Mouse (Mus musculus): ENCODE data around the gene Ubap1l.

The Ubap1l gene

DNA sequence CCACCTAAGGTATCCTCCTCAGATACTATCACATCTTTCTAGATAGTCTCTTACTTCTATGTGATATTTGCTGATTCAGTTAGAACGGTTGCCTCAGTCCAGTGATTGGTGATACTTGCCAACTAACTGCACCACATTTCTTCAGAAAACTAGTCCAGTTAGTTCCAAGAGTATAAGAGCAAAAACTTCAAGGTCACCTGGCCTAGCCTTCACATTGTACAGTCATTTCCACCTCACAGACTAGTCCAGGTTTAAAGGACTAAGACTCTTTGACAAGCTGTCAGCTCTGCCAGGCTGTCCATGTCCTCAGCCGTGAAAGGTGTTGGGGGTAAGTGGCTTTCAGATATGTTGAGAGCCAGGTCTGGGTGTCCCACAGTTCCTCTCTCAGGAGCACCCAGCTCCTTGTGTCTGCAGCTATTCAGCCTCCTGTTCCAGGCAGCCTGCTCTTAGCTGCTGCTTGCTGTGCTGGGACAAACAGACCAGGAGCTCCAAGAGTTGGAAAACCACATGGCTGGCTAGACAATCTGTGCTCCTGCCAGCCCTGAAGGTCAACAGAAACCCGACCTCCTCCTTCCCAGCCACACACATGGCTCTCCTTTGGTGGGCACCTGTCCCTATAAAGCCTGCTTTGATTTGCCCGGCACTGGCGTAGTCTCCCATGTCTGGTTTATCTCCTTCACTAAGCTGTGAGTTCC is 13.8 kb downstream of the Ubap1l start:
- no peak for DNase-seq

DNA sequence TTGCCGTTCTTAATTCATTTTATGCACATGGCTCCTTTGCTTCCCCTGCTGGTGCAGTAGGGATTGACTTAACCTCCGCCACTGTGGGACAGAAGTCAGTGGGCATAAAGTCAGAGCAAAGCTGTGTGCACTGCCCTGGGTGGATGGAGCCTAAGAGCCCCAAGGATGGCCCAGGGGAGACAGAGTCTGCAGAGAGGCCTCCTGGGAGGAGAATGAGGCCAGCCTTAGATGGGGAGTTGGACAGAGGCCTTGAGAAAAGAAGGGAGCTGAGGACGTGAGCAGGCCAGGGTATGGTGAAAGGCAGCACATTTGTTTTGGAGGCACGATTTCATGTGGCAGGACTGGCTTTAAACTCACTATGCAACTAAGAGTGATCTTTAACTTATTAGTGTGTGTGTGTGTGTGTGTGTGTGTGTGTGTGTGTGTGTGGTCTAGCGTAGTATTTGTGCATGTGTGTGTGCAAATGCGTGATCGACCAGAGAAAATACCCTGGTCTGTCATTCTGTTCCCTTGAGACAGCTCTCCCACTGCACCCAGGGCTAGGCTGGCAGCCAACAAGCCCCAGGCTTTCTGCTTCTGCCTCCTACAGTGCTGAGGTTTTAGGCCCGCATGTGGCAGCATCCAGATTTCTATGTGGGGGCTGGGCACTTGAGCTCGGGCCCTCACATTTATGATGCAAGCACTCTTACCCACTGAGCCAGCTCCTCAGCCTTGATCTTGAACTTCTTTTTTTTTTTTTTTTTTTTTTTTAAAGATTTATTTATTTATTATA is 14.5 kb downstream of the Ubap1l start:
- DNase-seq: peak; percentile 18

DNA sequence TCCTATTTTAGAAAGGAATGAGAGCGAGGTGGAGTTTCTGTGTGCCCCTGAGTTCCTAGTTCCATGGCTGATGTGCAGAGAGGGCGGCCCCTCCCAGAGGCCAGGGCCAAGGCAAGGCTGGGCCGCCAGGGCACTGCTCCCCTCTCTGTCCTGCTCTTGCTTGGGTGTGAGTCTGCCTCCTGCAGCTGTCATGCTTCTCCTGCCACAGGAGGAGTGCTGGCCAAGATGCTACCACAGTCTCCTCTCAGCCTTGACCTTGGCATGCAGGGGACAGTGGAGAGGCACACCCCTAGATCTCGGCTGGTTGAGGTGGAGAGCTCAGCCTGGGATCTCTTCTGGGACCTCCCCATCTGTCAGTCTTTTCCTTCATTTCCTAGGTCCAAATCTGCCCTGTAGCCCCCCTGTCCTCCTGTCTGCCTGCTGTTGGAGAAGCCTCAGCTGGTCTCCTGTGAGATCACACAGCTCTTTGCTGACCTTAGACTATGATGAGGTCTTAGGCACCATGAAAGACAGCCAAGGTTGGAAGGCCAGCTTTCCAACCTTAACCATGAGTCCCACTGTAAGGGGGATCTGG is 20.3 kb downstream of the Ubap1l start:
- no peak for DNase-seq

DNA sequence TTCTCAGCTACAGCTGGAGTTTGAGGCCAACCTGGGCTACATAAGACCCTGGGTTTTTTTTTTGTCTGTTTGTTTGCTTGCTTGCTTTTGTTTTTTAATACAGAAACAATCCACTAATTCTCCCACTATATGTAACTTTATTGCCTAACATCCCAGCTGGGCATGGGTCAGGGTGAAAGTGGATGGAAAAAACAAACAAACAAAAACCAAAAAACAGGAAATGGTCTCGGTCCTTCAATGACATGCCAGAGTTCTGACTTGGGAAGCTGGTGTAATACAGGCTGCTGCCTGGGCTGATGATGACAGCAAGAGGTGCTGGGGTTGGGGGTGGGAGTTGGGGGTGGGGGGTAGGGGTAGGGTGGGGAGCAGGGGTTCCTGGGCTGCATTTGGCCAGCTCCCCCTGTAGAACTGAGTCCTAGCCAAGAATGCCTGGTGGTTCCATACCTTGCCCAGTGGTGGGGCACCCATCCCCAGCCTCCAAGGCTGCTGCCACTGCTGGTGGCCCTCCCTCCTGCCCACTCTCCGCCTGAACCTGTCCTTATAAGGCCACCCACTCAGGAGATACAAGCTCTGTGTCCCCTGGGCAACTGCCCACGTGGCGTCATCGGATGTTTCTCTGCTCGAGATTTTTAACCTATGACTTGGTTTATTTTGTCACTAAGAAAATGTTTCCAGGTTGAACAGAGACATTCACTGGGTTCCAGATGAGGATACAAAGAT is 21.4 kb downstream of the Ubap1l start:
- no peak for DNase-seq

DNA sequence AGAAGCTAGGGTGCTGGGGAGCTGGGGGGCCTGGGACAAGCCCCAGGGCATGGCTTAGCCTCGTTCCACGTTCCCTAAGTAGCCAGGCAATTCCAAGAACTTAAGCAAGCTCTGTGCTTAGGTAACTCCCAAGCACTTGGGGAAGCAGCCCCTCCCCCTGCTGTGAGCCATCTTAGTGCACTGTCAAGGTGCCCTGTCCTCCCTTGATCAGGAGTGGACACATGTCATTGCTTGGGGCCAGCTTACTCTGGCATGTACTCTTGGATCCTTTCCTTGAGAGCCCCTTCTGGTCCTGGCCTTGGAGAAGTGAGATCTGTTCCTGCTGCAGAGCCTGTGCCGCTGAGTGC is 21.9 kb downstream of the Ubap1l start:
- no peak for DNase-seq

DNA sequence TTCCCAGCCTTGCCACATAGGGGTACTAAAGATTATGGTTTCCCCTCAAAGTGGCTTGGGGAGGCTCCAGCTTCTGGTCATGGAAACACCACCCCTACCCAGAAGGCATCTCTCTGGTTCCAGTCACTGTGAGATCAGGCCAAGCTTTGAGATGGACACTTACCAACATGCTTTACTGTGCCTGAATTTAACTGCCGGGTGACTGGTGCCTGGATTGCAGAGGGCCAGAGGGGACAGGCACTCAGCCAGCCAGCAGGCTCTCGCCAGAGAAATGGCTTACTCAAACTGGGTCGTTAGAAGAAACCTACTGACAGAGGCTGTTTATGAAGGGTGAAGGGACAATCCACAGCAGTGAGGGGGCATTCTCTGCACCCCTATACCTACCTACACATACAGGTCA is 23.4 kb downstream of the Ubap1l start:
- DNase-seq: peak in 1 of 2 experiments; percentile 45

DNA sequence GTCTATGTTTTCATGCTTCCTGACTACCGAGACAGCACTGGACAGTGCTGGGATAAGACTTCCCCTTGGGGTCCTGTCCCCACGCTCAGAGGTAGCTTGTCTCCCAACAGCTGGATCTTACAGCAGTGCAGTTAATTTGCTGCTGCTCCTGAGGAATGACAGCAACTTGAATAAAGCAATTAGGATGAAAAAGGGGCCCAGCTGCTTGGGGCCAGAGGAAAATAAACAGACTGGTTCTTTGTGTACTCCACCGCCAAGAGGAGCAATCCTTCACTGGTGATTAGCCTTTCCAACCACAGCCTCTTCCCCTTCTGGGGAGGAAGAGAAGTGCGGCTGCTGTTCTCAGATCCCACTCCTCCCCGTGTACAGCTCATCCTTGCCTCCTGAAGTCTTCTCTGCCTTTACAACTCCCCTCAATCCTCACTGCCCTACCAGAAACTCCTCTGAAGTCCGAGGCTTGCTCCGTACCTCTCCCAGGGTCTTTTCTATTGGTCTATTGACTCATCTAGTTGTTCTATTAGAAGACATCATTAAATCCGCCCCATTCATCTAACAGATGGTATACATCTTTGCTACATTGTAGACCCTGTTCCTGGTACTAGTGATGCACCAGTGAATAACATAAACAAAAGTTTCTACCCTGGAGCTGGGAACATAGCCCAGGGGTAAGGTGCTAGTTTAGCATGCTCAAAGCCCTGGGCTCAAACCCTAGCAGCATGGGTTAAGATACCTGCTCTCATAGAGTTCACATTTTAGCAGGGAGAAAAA is 25.7 kb downstream of the Ubap1l start:
- peak in 1 of 2 experiments; percentile 50 for DNase-seq

DNA sequence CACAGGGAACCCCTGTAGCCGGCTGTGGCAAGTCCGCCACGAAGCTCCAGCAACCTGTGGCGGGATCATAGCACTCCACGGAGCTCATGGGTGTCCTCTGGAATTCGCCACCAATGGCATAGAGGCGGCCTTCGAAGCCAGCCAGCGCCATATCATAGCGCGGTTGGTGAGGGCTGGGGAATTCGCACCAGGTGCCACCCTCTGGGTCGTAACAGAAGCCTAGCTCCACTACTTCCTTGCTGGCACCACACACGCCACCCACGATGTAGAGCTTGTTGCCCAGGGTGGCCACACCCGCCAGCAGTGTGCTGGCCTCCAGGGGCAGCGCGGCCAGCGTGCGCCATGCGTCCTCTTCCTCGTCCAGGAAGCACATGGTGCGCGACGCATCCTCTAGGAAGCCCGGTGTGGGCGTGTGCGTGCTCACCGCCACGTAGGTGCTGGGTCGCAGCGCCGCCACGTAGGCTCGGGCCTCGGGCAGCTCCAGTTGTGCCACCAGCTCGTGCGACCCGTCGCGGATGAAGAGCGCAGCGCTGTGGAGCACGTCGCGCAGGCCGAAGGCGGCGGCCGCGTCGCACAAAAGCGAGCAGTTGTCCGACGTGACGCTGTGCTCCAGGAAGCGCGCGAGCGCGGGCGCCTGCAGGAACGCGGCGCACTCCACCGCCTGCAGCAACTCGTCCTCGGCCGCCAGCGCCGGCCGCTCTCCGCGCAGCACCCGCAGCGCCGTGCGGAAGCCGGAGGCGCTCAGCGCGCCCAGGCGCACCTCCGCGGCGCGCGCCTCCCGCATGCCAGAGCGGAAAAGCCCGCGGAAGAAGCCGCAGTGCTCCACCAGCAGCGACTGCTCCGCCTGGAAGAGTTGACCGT is 30.1 kb downstream of the Ubap1l start:
- peak in 1 of 2 experiments; percentile 56 for DNase-seq

DNA sequence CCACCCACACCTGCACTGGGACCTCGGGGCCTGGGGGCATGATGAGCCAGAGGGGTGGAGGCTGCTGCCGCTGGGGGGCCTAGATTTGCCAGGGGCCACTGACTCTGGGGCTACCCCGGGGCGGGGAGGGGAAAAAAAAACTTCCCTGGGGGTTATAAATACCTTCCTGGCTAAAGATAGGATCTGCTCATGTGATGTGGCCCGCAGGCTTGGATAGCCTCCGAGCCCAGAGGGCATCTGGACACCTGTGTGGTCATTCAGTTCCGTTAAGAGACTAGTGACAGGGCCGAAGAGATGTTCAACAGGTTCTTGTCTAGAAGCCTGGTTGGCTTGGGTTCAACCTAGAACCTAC is 30.7 kb downstream of the Ubap1l start, which contains the start of gene Kbtbd13:
Kbtbd13 (minus strand) TSS at position 40 of the 352 bp plus-strand sequence.
- no peak for DNase-seq

DNA sequence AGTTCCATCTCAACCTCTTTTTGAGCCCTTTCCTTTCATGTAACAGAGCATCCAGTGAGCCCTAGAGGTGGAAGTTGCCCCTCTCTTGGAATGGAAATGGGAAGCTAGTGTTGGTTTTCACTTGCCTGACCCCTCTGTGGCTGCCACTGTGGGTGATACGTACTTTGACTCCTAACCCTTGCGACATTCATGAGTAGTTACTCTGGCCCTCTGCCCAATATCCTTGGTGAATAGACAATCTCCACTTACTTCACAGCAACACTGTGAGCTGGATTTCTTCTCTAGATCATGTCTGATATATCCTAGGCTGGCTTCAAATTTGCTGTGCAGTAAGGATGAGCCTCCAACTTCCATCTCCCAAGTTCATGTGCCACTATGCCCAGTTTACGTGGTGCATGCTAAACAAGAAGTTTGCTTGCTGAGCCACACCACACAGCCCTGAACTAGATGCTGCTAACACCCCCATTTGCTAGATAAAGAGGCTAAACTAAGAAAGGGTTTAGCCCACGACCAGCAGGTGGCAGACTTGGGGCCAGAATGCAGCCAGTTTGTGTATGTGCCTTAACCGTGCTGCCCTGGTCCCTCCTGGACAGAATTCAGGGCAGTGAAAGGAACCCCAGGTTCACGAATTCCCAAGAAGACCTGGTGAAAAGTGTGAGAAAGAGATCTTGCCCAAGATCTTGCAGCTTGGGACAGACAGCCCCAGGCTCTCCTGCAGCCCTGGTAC is 32.0 kb downstream of the Ubap1l start:
- peak; percentile 75 to 90 for DNase-seq

DNA sequence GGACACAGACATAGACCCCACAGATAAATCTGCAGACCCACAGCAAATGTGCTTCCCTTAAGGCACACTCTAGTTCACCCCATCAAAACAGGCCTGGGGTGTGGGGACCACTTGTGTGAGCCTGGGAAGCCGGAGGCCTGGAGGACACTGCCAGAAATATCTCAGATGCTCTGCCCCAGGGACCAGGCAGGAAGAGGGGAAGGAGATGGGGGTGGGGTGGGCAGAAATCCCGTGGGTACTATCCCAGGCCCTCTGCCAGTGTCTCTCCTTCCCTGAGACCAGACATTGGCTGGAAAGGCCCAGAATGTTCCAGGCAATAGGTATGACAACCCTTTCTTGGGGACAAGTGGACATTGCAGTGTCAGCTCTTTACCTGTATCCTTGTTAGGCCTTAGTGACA is 32.8 kb downstream of the Ubap1l start:
- DNase-seq: no peak

DNA sequence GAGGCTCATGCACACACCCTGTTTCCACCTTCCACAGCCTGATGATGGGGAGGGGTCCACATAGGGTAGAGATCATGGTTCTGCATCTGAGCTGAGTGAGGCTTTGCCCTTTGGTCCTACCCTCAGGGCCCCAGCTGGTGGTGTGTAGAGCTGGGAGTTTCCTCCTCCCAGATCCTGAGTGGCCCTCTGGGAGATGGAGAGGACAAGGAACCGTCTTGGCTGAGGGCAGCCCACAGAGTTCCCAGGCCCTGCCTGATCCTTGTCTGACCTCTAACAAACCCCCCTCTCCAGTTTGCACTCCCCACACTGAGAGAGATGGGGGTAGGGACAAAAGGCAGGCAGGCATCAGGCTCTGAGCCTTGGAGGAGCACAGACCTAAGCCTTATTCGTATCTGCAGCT is 33.5 kb downstream of the Ubap1l start:
- no peak for DNase-seq

DNA sequence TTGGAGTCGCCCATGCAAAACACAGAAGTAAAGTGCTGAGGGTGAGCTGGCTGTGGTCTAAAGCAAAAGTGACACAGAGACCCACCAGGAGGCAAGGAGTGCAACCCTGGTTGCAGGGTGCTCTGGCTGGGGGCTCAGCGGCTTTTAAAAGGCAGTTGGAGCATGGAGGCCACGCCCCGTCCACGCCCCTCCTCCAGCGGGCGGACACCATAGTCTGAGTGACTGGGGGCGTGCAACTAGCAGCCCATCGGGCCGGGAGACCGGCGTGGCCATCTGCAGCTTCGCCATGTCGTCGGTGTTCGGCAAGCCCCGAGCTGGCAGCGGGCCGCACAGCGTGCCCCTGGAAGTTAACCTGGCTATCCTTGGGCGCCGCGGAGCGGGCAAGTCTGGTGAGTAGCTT is 37.4 kb downstream of the Ubap1l start, which contains the start of gene Rasl12:
Rasl12 (plus strand) TSS at position 228 of the 400 bp plus-strand sequence.
- DNase-seq: peak; percentile 67 to 85

DNA sequence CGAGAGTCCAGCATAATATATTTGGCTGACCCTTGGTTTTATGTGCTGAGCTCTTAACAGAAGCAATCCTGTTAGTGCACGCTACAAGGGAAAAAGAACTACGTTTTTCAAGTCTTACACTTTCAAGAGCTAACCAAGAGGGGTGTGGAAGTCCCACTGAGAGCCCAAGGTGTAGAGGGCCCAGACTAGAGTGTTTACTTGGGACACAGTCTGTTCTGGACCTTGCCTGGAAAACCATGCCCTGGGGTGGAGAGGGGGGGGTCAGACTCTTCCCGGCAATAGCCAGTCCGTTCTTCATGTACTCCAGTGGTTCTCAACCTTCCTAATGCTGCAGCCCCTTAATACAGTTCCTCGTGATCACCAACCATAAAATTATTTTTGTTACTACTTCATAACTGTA is 39.1 kb downstream of the Ubap1l start:
- peak in 1 of 2 experiments; percentile 44 for DNase-seq

DNA sequence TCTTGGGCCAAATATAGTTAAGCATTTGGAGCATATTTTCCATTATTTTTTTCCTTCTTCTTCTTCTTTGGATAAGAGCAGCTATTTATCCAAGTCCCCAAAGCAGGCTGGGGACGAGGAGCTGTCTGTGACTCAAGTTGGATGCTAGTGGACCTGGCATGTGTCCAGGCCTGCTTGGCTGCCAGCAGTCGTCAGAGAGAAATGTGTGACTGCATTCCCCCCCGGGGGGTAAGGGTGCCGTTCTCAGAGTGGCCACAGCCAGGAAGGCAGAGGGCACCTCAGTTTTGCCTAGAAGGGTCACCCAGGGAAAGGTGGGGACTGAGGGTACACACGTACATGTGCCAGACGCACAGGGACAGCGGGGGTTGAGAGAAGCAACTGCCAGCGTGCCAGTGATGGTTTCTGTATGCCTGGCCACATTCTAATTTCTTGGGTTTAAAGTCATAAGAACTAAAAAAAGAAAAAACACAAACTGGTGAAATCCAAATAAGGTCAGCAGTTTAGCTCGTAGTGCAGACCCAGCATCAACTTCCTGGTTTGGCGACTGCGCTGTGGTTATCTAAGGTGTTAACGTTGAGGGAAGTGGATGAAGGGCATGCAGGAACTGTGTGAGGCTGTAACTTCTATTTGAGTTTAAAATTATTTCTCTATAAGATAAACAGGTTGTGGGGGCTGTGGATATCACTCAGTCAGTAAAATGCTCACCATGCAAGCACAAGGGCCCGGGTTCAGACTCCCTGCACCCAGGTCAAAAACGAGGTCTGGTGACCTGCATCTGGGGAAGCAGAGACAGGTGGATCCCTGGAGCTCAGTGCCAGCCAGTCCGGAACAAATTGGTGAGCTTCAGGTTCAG is 43.7 kb downstream of the Ubap1l start:
- peak; percentile 86 to 89 for DNase-seq

DNA sequence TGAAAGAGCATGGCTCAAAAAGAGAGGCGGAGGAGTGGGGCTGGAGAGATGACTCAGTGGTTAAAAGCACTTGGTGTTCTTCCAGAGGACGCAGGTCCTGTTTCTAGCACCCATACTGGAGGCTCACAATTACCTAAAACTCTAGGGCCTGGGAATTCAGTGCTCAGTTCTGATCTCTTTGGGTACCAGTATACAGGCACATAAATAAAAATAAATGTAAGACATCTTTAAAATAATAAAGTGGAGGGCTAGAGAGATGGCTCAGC is 44.3 kb downstream of the Ubap1l start:
- DNase-seq: no peak

DNA sequence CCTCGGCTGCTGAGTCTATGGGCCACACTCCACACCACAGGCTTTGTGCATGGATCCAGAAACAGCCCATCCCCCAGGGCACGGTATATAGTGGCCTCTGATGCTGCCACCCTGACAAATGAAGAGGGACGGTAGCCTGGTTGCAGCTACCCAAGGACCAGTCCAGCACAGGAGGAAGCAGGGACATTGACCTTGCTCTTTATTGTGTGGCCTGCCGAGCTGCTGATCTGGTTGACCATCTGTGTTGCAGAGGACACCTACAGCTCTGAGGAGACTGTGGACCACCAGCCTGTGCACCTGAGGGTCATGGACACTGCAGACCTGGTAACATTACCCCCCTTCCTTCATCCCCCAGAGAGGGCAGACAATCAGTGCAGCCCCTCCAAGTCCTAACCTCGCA is 46.5 kb downstream of the Ubap1l start:
- DNase-seq: no peak

DNA sequence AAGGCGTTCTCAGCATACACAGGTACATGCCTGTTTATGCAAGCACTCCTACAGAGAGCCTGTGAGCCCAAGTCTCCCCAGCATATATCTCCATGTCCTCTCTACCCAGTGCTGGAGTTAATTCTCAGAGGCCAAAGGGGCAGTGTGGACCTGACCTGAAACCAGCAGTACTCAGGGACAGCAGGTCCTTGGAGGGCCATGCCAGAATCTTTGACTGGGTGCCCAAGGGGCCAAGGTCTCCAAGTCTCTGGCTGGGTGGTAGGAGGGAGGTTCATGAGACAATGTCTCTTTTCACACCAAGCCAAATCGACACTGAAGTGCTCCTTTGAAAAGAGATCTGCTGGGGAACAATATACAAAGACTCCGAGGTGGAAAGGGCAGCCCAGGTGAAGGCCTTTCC is 47.0 kb downstream of the Ubap1l start:
- DNase-seq: peak; percentile 76 to 79

DNA sequence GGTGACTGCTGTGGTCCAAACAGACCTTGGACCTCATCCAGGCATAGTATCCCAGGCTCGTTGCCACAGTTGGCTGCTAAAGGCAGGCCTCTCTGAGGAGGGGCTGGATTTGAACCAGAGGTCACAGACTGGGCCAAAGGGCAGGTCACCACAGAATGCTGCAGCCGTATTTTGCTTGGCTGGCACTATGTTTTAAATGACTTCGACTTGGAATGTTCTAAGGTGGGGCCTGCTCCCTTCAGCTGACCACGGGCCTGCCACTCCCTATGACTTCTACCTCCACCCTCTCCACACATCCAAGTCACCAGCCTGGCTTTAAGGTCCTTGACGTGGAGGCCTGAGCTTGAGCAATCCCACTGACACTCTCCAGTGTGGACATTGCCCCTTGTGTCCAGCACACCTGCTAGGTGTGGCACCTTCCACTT is 48.0 kb downstream of the Ubap1l start:
- DNase-seq: peak; percentile 91 to 93

DNA sequence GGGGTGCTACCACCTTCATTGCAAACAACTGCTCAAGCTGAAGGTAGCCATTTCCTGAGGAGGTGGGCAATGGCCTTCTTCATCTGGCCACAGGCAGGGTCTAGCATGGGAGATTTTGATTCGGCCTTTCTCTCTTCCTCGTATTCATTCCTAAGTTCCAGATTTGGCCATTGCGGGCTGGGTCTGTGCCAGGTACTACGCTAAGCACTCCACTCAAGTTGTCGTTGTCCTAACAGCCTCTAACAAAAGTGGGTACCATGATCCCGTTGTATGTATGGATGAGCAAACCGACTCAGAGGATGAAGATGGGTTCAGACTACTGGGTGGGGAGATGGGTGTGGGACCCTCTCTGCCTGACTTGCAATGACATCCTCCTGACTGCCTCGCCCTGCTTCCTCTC is 49.5 kb downstream of the Ubap1l start:
- no peak for DNase-seq
